Mouse (Mus musculus) right cerebral cortex, postnatal 4 days (tissue): Measurements from ENCODE around the gene Mettl7a3.

Experiments
- DNase-seq: peaks from one replicate; pipeline ENCODE4 v3.0.0-alpha.2; 2022

The Mettl7a3 gene

DNA sequence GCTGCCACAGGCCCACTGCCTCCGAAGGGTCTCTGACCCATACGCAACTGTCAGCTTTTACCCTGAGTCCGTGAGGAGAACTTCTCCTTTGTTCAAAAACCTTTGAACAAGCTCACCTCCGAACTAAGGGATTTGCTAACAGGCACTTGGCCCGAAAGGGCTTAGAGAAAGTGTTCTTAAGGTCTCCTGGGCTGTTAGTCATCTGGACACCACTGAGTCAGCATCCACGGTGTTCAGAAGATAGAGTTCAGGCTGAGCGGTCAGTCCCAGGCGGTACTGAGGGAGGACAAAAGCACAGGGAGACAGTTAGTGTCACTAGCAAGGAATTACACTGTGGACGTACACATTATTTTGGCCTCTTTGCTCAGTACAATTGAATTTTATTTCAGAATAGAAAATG is 54.2 kb downstream of the Mettl7a3 start:
- no peak for DNase-seq
